Mouse (Mus musculus) embryo, embryonic 11 days (tissue): ENCODE results near the gene Slc30a2.
"Not testable (repeated sequence)": the region's sequence is repeated elsewhere in the genome, so short reads cannot be mapped to it uniquely, and the experiment has no call there.

ENCODE experiments used
- DNase-seq: peaks from one replicate; pipeline ENCODE4 v3.0.0-alpha.2; 2015

Slc30a2 gene

GRCm38 (mm10) chr4:134324655-134325054, 18.3 kb upstream of the Slc30a2 start:
- DNase-seq, result no peak

- DNase-seq, result no peak
Observed at GRCm38 (mm10) chr4:134326859-134327530, 16.0 kb upstream of the Slc30a2 start.

GRCm38 (mm10) chr4:134328151-134328550, 14.8 kb upstream of the Slc30a2 start:
- DNase-seq, result no peak

- no peak for DNase-seq
Observed at GRCm38 (mm10) chr4:134328832-134329231, 14.1 kb upstream of the Slc30a2 start.

- no peak for DNase-seq
Observed at GRCm38 (mm10) chr4:134330281-134330680, 12.7 kb upstream of the Slc30a2 start.

GRCm38 (mm10) chr4:134341231-134341630, 1.8 kb upstream of the Slc30a2 start:
- DNase-seq, result not testable (repeated sequence)

GRCm38 (mm10) chr4:134342213-134342779, 685 bp upstream of the Slc30a2 start:
- no peak for DNase-seq

- no peak for DNase-seq
Observed at GRCm38 (mm10) chr4:134344620-134345019, 1.6 kb downstream of the Slc30a2 start.

- no peak for DNase-seq
Observed at GRCm38 (mm10) chr4:134345802-134346201, 2.8 kb downstream of the Slc30a2 start.

GRCm38 (mm10) chr4:134348078-134348477, 5.1 kb downstream of the Slc30a2 start:
- no peak for DNase-seq

- no peak for DNase-seq
Observed at GRCm38 (mm10) chr4:134348545-134348944, 5.6 kb downstream of the Slc30a2 start.

GRCm38 (mm10) chr4:134349829-134350228, 6.8 kb downstream of the Slc30a2 start:
- no peak for DNase-seq

GRCm38 (mm10) chr4:134350641-134351040, 7.7 kb downstream of the Slc30a2 start:
- no peak for DNase-seq

- peak; percentile 47 for DNase-seq
Observed at GRCm38 (mm10) chr4:134351329-134352260, 8.6 kb downstream of the Slc30a2 start.

GRCm38 (mm10) chr4:134352261-134352707, 9.3 kb downstream of the Slc30a2 start:
- no peak for DNase-seq

GRCm38 (mm10) chr4:134352929-134353328, 9.9 kb downstream of the Slc30a2 start:
- no peak for DNase-seq

- no peak for DNase-seq
Observed at GRCm38 (mm10) chr4:134353527-134354409, 10.8 kb downstream of the Slc30a2 start.

GRCm38 (mm10) chr4:134355841-134356452, 13.0 kb downstream of the Slc30a2 start:
- DNase-seq, result no peak

GRCm38 (mm10) chr4:134356591-134357460, 13.8 kb downstream of the Slc30a2 start:
- DNase-seq, result peak; percentile 78

- no peak for DNase-seq
Observed at GRCm38 (mm10) chr4:134357461-134357771, 14.4 kb downstream of the Slc30a2 start.

- DNase-seq, result no peak
Observed at GRCm38 (mm10) chr4:134359649-134360048, 16.7 kb downstream of the Slc30a2 start.
